Mouse (Mus musculus) mouse embryonic stem cell (cell line): ENCODE measurements around the gene Mymx.

Experiments
- in situ Hi-C, 2 experiments: fragments of 300-500 bp; cut with MboI; formaldehyde crosslinking; loops; 1 replicate in 1 of 2; 3 replicates in 1 of 2; pipeline ENCODE4 v1.14.3; 2019 to 2020; ENCODE audit warnings: low sequenced_read_pairs in 2 of 2, low pct_unique_long_range_greater_than_20kb in 1 of 2, mixed read lengths in 1 of 2; ENCODE audit not compliant: unreplicated experiment in 1 of 2

The Mymx gene

GRCm38 (mm10) chr17:45578843-45579242 lies 23.1 kb downstream of the Mymx start:
- in situ Hi-C loops = no loop called here

GRCm38 (mm10) chr17:45578242-45578641 lies 23.7 kb downstream of the Mymx start:
- in situ Hi-C loops = no loop called here

DNA sequence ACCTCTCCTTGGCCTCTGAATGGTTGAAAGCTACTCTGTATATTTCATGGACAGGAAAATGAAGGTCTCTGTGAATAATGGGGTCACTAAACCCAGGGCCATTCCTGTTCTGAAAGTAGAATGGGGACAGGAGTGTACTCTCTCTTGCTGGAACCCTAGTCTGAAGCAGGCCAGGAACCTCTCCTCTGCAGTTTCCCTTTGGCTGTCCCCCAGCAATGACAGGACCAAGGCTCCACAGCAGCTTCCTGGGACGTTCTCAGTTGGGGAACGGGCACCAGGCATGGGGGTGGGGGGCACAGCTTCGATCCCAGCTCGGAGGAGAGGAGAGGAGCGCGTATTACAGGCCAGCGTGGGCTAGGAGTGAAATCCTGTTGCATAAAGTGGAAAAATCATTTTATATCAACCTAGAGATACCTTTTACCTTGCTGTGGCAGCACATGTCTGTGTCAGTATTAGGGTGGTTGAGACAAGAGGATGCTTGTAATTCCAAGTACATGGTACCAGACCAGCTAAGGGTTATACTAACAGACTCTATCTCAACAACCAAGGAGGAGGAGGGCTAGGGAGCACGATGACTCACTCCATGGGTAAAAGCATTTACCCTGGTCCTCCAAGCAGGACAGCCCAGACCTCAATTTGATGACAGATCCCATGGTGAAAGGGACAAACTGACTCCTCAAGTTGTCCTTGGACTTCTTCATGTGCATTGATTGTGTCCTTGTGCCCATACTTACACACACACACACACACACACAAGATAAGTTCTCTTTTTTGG lies 26.6 kb downstream of the Mymx start:
- in situ Hi-C loops = no loop called here

DNA sequence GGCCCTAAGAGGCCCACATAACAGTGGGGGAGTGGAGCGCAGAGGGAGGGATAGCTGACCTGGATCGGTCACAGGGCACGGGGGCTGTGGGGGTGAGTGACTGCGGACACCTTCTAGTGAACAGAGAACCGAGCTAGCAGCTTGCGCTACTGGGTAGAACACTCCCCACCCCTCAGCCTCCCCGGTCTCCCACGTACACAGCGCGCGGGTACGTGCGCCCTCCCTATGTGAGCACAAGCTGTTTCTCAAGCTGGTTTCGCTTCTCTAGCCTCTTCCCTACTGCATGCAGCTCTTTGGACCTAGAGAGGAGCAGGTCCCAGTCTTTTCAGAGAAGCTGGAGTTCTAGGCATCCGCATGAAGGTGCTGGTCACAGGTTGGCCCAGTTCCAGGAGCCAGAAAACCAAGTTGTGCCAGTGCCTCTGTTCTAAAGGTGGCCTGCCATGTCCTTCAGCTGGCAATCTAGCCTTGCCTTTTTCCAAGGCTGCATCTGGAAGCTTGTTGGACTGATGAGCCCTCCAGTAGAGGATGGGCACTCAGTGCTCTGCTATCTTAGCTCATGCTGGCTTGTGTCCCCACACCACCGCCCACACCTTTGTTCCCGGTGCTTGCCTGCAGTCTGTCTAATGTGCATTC lies 27.7 kb downstream of the Mymx start:
- in situ Hi-C loops = no loop called here

- in situ Hi-C loops = no loop called here
Measured at GRCm38 (mm10) chr17:45573780-45574123, 28.1 kb downstream of the Mymx start.

GRCm38 (mm10) chr17:45573087-45573779 lies 28.7 kb downstream of the Mymx start, which contains the start of gene Hsp90ab1:
Gene Hsp90ab1, minus strand, starts transcription at chr17:45573271.
- in situ Hi-C loops = no loop called here

DNA sequence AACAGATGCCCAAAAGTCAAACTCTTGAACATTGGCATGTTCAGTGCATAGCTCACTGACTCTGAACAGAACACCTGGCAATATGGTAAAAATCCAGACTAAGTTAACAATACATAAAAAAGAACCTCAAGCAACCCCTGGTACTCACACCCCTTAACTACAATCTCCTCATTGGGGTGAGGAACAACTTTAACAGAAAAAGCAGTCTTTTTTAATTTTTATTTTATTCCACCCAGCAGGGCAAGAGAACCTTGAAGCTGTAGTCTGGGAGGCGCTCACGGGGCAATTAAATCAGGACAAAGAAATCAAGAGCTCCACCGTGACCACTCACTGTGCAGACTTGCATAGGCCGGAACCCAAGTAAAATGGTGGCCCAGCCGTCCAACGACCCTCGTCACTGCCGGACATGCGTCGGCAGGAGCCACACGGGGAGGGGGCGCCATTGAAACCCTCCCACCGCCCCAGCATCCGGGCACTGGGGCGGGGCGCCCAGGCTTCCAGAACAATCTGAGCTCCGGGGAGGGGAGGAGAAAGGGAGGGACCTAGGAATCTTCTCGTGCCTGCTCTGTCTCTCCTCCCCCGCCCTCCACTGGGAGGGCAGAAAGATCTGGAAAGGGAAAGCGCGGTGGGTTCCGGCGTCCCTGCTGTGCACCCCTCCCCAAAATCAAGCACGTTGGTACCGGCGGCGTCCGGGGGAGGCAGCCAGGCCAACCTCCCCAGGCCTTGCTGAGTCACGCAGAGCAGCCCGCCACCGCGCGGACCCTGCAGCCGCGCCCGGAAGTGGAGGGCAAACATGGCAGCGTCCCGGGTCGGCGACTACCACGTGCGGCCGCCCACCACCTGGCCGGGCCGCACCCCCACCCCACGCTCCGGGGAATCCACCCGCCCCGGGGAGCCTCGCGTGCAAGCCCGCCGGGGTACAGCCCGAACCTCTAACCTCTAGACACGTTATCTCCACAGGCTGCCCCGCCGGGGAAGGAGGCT lies 29.5 kb downstream of the Mymx start:
- in situ Hi-C loops = no loop called here

DNA sequence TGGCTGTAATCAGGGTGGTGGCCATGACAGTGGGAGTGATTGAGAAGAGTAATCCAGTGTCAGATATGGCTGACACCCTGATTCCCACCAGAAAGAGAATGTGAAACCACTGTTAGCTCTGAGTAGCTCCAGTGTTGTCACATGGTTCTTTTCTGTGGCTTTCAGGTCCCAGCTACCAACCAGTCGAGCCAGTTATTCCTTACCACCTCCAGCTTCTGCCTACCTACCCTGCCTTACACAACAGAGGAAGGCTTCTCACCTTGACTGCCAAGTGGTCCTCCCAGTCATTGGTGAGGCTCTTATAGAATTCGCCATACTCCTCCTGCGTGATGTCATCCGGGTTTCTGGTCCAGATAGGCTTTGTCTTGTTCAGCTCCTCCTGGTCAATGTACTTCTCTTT lies 31.9 kb downstream of the Mymx start:
- in situ Hi-C loops = no loop called here

GRCm38 (mm10) chr17:45568990-45569389 lies 32.9 kb downstream of the Mymx start:
- in situ Hi-C loops = no loop called here

DNA sequence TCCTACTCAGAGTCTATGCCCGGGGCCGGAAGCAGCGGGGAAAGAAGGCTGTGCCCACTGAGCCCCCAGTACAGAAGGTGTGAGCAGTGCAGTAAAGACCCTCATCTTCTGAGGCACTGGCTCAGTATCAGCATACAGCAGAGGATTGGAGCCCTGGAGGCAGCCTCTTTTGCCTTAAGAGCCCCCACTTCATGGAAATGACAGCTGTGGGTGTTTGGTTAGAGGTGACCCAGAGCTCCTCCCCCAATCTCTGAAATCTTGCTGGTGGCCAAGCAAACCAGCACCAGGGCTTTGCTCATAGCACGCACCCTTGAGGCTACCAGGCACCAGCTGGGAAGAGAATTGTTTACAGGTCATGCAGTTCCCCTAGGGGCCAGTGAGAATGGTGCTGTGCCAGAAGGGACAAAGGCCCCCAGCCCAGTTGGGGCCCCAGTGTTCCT lies 34.7 kb downstream of the Mymx start:
- in situ Hi-C loops = no loop called here

DNA sequence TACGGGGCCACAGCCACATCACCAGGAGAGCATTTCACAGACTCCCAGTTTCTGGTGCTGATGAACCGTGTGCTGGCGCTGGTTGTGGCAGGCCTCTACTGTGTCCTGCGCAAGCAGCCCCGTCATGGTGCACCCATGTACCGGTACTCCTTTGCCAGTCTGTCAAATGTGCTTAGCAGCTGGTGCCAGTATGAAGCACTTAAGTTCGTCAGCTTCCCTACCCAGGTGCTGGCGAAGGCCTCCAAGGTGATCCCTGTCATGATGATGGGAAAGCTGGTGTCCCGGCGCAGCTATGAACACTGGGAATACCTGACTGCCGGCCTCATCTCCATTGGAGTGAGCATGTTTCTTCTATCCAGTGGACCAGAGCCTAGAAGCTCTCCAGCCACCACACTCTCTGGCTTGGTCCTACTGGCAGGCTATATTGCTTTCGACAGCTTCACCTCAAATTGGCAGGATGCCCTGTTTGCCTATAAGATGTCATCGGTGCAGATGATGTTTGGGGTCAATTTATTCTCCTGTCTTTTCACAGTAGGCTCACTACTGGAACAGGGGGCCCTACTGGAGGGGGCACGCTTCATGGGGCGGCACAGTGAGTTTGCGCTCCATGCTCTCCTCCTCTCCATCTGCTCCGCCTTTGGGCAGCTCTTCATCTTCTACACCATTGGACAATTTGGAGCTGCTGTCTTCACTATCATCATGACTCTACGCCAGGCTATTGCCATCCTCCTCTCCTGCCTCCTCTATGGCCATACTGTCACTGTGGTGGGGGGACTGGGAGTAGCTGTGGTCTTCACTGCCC lies 35.3 kb downstream of the Mymx start:
- in situ Hi-C loops = no loop called here

DNA sequence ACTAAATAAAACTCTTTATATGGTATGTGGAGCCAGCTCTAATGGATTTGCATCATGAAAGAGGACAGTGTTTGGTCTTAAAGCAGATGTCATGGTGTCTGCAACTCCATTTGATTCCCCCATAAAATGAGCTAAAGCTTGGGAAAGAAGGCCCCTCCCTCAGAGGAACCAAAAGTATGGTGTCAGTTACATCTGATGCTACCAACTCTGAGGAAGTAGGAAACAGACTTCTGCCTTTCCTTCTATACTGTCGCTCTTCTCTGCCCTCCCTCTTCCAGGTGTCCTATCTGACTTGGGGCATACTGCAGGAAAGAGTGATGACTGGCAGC lies 35.9 kb downstream of the Mymx start:
- in situ Hi-C loops = no loop called here

DNA sequence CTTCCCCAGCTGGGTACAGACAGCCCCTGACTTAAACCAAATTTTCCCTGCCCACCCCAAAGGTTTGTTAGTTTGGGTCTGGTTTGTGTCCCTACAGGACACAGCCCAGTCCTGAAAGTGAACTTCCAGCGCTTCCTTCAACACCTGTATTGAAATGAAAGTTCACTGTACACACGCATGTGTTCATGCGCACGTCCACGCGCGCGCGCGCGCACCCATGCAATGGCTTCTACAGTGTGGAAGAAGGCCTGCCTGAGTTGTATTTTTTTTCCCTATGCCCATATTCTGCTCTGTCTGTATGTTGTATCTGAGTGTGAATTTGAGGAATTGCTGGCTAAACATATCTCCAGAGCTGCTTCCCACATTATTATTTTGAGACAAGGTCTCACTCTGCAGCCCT lies 36.8 kb downstream of the Mymx start:
- in situ Hi-C loops = no loop called here

DNA sequence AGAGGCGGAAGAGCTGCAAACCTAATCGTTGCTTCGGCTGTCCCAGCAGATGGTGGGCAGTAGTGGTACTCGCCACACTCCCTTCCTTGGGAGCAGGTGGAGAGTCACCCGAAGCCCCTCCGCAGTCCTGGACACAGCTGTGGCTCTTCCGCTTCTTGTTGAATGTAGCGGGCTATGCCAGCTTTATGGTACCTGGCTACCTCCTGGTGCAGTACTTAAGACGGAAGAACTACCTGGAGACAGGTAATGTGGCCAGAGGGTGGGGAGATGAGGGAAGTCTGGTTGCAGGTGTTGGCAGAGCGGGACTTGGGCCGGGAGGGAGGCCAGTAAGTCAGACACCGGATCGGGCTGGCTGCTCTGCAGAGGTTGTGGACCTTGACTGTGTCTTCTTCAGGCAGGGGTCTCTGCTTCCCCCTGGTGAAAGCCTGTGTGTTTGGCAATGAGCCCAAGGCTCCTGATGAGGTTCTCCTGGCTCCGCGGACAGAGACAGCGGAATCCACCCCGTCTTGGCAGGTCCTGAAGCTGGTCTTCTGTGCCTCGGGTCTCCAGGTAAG lies 37.3 kb downstream of the Mymx start:
- in situ Hi-C loops = no loop called here

GRCm38 (mm10) chr17:45563655-45564530 lies 38.0 kb downstream of the Mymx start, which contains the start of gene Slc35b2:
Gene Slc35b2, plus strand, starts transcription at chr17:45563874.
- in situ Hi-C loops = no loop called here

GRCm38 (mm10) chr17:45563216-45563615 lies 38.7 kb downstream of the Mymx start:
- in situ Hi-C loops = no loop called here
